Mouse (Mus musculus): ENCODE measurements around the gene Kcne4. TPM values are rescaled to one million over a fixed set of nuclear protein-coding genes. Genes with fewer than 3 reads are reported as not detected.

Gene Kcne4
- polyA plus RNA-seq, 1 experiment from 2014 or later, result 1.7 TPM

DNA sequence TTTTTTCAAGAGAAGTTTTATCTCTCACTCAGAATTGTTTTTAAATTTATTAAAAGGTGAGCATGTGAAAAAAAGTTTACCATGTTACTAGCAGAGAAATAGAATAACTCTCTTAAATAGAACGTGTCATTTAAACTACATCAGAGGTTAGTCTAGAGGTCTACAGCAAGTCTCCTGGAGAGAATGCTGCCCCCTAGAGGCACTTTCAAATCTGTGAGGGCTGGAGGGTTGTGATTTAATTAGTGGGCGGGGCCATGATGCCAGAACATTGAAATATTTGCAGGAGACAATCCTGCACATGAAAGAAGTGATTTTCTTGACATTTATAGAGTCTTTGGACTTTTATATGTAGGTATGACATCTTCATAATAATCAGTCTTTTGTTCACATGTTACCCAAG is 29.9 kb downstream of the Kcne4 start:
- H3K4me2 ChIP-seq (replicated peaks), result no peak overlapping the region
- H3K9me3 ChIP-seq (ENCODE audit: control insufficient read depth, low read length), result no peaks in the 10 kb centered on the region
- DNase-seq (ENCODE audit: low spot score) (no peak), ATAC-seq (ENCODE audit: low FRiP score) (no peak)
- WGBS, result 46% methylated on average over 2 of the region's 2 CpGs
- H3K9ac ChIP-seq, result no peak overlapping the region
- no peak overlapping the region for H3K27ac ChIP-seq
- H3K4me1 ChIP-seq (replicated peaks; ENCODE audit: control insufficient read depth, insufficient read depth, low read length), result no peaks in the 10 kb centered on the region; the same call in 1 of the 2 replicates
- no peak overlapping the region for H3K4me3 ChIP-seq (replicated peaks; ENCODE audit: low read length)
- no peaks in the 10 kb centered on the region for H3K36me3 ChIP-seq (replicated peaks; ENCODE audit: control insufficient read depth, insufficient read depth)
- no peaks in the 10 kb centered on the region for H3K27me3 ChIP-seq (ENCODE audit: control insufficient read depth, insufficient read depth, low read length)

DNA sequence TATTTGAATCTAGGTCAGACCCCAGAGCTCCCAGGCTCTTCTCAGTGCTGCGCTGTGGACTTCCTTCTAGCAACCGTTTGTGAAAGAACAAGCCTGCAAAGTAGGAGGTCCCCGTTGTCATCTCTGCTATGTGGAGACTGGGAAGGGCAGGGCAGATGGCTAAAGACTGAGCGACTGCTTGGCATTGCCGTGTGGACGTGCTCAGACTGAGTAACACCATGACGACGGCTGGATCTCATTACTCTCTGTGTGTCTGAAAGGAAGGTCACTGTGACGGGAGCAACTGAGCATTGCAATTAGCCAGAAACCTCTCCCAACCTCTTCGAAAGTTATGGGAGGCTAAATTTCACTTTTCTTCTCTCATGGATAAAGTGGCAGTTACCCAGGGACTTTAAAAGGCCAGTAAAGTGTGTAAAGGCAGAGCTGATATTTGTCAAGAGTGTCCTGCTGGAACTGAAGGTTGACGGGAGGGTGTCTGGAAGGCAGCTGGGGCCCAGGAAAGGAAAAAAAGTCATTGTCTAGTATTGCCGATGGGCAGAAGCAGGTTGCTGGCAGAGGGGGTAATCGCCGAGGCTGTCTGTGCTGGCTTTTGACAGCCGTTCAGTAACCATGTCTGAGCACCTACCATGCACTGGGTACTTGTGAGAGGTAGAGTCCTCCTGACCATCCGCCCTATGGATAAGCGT is 36.0 kb downstream of the Kcne4 start:
- Histone ChIP-seq H3K36me3 (replicated peaks; ENCODE audit: control insufficient read depth, insufficient read depth) (no peaks in the 10 kb centered on the region), H3K27me3 (ENCODE audit: control insufficient read depth, insufficient read depth, low read length) (no peaks in the 10 kb centered on the region), H3K9ac (no peak overlapping the region), H3K4me1 (replicated peaks; ENCODE audit: control insufficient read depth, insufficient read depth, low read length) (peaks cover 3% of the 10 kb centered on the region; the same call in 1 of the 2 replicates), H3K4me3 (replicated peaks; ENCODE audit: low read length) (no peak overlapping the region), H3K27ac (peak overlapping the region; percentile 72), H3K9me3 (ENCODE audit: control insufficient read depth, low read length) (no peaks in the 10 kb centered on the region), H3K4me2 (replicated peaks) (peak overlapping the region; percentile 4)
- ATAC-seq (ENCODE audit: low FRiP score), result peak; percentile 97
- 26% methylated on average over 17 of the region's 17 CpGs for WGBS
- DNase-seq (ENCODE audit: low spot score), result peak; percentile 72

- Histone ChIP-seq H3K36me3 (replicated peaks; ENCODE audit: control insufficient read depth, insufficient read depth) (no peaks in the 10 kb centered on the region), H3K4me3 (replicated peaks; ENCODE audit: low read length) (no peak overlapping the region), H3K9me3 (ENCODE audit: control insufficient read depth, low read length) (no peaks in the 10 kb centered on the region), H3K27me3 (ENCODE audit: control insufficient read depth, insufficient read depth, low read length) (no peaks in the 10 kb centered on the region), H3K4me2 (replicated peaks) (peak overlapping the region; percentile 4), H3K27ac (peak overlapping the region; percentile 72), H3K9ac (no peak overlapping the region), H3K4me1 (replicated peaks; ENCODE audit: control insufficient read depth, insufficient read depth, low read length) (peaks cover 3% of the 10 kb centered on the region; the same call in 1 of the 2 replicates)
- ATAC-seq (ENCODE audit: low FRiP score), result peak; percentile 61
- no peak for DNase-seq (ENCODE audit: low spot score)
- 56% methylated on average over 3 of the region's 3 CpGs for WGBS
These were observed 36.5 kb downstream of the Kcne4 start for GRCm38 (mm10) chr1:78853094-78853445.

DNA sequence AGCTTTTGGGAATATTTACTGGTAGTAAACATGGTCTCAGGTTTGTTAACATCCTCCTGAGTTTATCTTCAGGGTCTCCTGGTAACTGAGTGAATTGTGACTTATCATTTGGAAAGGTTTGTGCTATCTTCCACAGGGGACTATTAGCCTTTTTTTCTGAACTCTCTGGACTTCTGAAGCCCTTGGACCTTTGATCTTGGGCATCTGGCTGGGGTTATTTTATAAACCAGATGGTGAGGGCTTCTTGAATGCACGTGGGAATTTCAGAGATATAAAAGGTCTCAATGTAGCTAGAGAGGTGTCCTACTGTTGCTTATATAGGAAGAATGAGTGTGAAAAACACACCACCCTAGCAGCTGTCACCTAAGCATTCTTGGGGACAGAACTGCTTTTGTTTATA is 37.7 kb downstream of the Kcne4 start:
- no peaks in the 10 kb centered on the region for H3K36me3 ChIP-seq (replicated peaks; ENCODE audit: control insufficient read depth, insufficient read depth)
- H3K9me3 ChIP-seq (ENCODE audit: control insufficient read depth, low read length), result no peaks in the 10 kb centered on the region
- no peak overlapping the region for H3K4me2 ChIP-seq (replicated peaks)
- H3K9ac ChIP-seq, result no peak overlapping the region
- H3K27ac ChIP-seq, result no peak overlapping the region
- DNase-seq (ENCODE audit: low spot score), result no peak
- H3K4me1 ChIP-seq (replicated peaks; ENCODE audit: control insufficient read depth, insufficient read depth, low read length), result peaks cover 3% of the 10 kb centered on the region; the same call in 1 of the 2 replicates
- no peaks in the 10 kb centered on the region for H3K27me3 ChIP-seq (ENCODE audit: control insufficient read depth, insufficient read depth, low read length)
- H3K4me3 ChIP-seq (replicated peaks; ENCODE audit: low read length), result no peak overlapping the region
- WGBS, result 48% methylated on average over 1 of the region's 1 CpGs
- no peak for ATAC-seq (ENCODE audit: low FRiP score)

DNA sequence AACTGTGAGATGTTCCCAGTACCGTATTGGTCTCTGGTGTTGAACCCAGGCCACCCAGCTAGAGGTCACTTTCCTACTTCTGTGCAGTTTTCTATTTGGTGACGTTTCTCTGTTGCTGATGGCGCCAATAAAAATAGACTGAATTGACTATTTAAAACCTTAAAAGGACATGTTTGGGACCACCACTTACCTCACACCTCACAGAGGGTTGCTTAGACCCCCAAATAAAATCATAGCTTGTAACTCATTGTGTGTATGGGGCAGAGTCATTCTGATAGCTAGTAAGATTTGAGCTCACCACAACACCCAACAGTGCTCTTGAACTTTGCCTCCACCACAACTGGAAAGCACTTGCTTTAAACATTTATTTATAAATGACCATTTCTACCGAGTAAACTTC is 43.0 kb downstream of the Kcne4 start:
- Histone ChIP-seq H3K4me2 (replicated peaks) (no peak overlapping the region), H3K9me3 (ENCODE audit: control insufficient read depth, low read length) (no peaks in the 10 kb centered on the region), H3K9ac (no peak overlapping the region), H3K4me3 (replicated peaks; ENCODE audit: low read length) (no peak overlapping the region), H3K27ac (no peak overlapping the region), H3K36me3 (replicated peaks; ENCODE audit: control insufficient read depth, insufficient read depth) (no peaks in the 10 kb centered on the region), H3K4me1 (replicated peaks; ENCODE audit: control insufficient read depth, insufficient read depth, low read length) (no peaks in the 10 kb centered on the region), H3K27me3 (ENCODE audit: control insufficient read depth, insufficient read depth, low read length) (no peaks in the 10 kb centered on the region)
- no peak for DNase-seq (ENCODE audit: low spot score)
- ATAC-seq (ENCODE audit: low FRiP score), result no peak
- 80% methylated on average over 4 of the region's 4 CpGs for WGBS

- Histone ChIP-seq H3K4me3 (replicated peaks; ENCODE audit: low read length) (no peak overlapping the region), H3K36me3 (replicated peaks; ENCODE audit: control insufficient read depth, insufficient read depth) (no peaks in the 10 kb centered on the region), H3K9ac (no peak overlapping the region), H3K27ac (no peak overlapping the region), H3K27me3 (ENCODE audit: control insufficient read depth, insufficient read depth, low read length) (no peaks in the 10 kb centered on the region), H3K4me2 (replicated peaks) (no peak overlapping the region), H3K4me1 (replicated peaks; ENCODE audit: control insufficient read depth, insufficient read depth, low read length) (no peaks in the 10 kb centered on the region), H3K9me3 (ENCODE audit: control insufficient read depth, low read length) (no peaks in the 10 kb centered on the region)
- DNase-seq (ENCODE audit: low spot score) (no peak), ATAC-seq (ENCODE audit: low FRiP score) (no peak)
- WGBS, result 80% methylated on average over 7 of the region's 7 CpGs
These were observed 43.5 kb downstream of the Kcne4 start for GRCm38 (mm10) chr1:78860056-78860455.

DNA sequence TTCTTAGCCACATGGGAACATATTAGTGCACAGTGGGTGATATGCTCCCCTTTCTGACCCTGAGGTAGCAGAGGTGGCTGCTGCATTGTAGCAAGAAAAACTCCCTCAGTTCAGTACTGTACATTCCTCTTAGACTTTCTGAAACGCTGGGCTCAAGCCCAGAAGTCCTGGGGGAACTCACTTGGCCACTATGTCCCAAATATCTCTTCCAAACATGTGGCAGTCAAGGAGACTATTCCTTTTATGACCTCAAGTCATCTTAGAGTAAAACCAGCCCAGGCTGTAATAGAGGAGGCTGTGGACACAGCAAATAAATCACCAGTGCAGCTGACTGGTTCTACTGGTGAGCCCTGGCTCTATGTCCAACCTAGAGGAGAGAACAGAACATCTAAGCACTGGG is 45.7 kb downstream of the Kcne4 start:
- H3K9me3 ChIP-seq (ENCODE audit: control insufficient read depth, low read length), result no peaks in the 10 kb centered on the region
- DNase-seq (ENCODE audit: low spot score), result no peak
- no peaks in the 10 kb centered on the region for H3K36me3 ChIP-seq (replicated peaks; ENCODE audit: control insufficient read depth, insufficient read depth)
- H3K4me3 ChIP-seq (replicated peaks; ENCODE audit: low read length), result no peak overlapping the region
- H3K27ac ChIP-seq, result no peak overlapping the region
- H3K9ac ChIP-seq, result no peak overlapping the region
- H3K4me2 ChIP-seq (replicated peaks), result no peak overlapping the region
- H3K27me3 ChIP-seq (ENCODE audit: control insufficient read depth, insufficient read depth, low read length), result no peaks in the 10 kb centered on the region
- no peak for ATAC-seq (ENCODE audit: low FRiP score)
- 78% methylated on average over 1 of the region's 1 CpGs for WGBS
- H3K4me1 ChIP-seq (replicated peaks; ENCODE audit: control insufficient read depth, insufficient read depth, low read length), result no peaks in the 10 kb centered on the region

GRCm38 (mm10) chr1:78863833-78864232 is 47.3 kb downstream of the Kcne4 start:
- no peaks in the 10 kb centered on the region for H3K27me3 ChIP-seq (ENCODE audit: control insufficient read depth, insufficient read depth, low read length)
- 89% methylated on average over 2 of the region's 2 CpGs for WGBS
- DNase-seq (ENCODE audit: low spot score), result no peak

DNA sequence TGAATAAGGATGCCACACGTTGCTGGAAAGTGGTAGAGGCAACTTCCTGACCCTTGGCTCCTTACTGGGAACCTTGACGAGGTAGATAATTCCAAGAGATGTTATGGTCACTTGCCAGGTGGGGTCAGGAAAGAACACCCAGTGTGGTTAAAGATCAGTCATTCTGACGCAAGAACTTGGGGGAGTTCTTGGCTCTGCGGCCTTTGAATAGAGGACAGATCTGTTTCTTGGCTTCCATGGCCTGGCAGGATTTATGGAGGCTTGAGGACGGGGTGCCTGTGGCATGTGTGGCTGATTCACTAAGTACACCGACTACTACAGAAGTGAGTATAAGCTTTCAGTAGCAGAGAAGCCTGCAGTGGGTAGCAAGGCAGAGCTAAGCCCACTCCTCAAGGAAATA is 47.8 kb downstream of the Kcne4 start:
- H3K27me3 ChIP-seq (ENCODE audit: control insufficient read depth, insufficient read depth, low read length), result no peaks in the 10 kb centered on the region
- no peak overlapping the region for H3K4me2 ChIP-seq (replicated peaks)
- WGBS, result 74% methylated on average over 6 of the region's 6 CpGs
- no peak overlapping the region for H3K4me3 ChIP-seq (replicated peaks; ENCODE audit: low read length)
- DNase-seq (ENCODE audit: low spot score) (no peak), ATAC-seq (ENCODE audit: low FRiP score) (no peak)
- no peaks in the 10 kb centered on the region for H3K4me1 ChIP-seq (replicated peaks; ENCODE audit: control insufficient read depth, insufficient read depth, low read length)
- H3K27ac ChIP-seq, result no peak overlapping the region
- H3K9me3 ChIP-seq (ENCODE audit: control insufficient read depth, low read length), result no peaks in the 10 kb centered on the region
- H3K36me3 ChIP-seq (replicated peaks; ENCODE audit: control insufficient read depth, insufficient read depth), result no peaks in the 10 kb centered on the region
- H3K9ac ChIP-seq, result no peak overlapping the region

More at GRCm38 (mm10) chr1:78863833-78864232, 47.3 kb downstream of the Kcne4 start:
- Histone ChIP-seq H3K27ac (no peak overlapping the region), H3K4me3 (replicated peaks; ENCODE audit: low read length) (no peak overlapping the region), H3K4me1 (replicated peaks; ENCODE audit: control insufficient read depth, insufficient read depth, low read length) (no peaks in the 10 kb centered on the region), H3K4me2 (replicated peaks) (no peak overlapping the region), H3K9ac (no peak overlapping the region), H3K36me3 (replicated peaks; ENCODE audit: control insufficient read depth, insufficient read depth) (no peaks in the 10 kb centered on the region), H3K9me3 (ENCODE audit: control insufficient read depth, low read length) (no peaks in the 10 kb centered on the region)
- no peak for ATAC-seq (ENCODE audit: low FRiP score)

All from hindbrain, embryonic 14.5 days (tissue).